In genomic region chr7:127014993-127015392, GRCm38 (mm10) we compare ENCODE assay signal across 9 mouse cellular contexts. TPM values are rescaled to one million over a fixed set of nuclear protein-coding genes. Genes with fewer than 3 reads are reported as not detected.
DNase-seq lines count a peak whose midpoint lies in the region; ATAC-seq and TF ChIP-seq lines count a peak whose summit lies in the region.
"Had no signal": no experiment of that assay in that cellular context is flagged by ENCODE, and none has a peak within 500 bp of the region (broad histone marks: within the 10 kb centered on the region; RNA-seq: fewer than 3 reads in every experiment).

No protein-coding gene starts in this region.

- H3K27ac ChIP-seq in gastrocnemius, adult 2 months = peak overlapping the region; percentile 95
- no peak overlapping the region for H3K27ac ChIP-seq in lung, embryonic 16.5 days (ENCODE audit: low read length)
- no peak overlapping the region for H3K27ac ChIP-seq in hindbrain, embryonic 14.5 days
- H3K27ac ChIP-seq in neural tube, embryonic 13.5 days (replicated peaks) = no peak overlapping the region

- peak overlapping the region; percentile 89 for H3K4me3 ChIP-seq in gastrocnemius, adult 2 months
- no peak overlapping the region for H3K4me3 ChIP-seq in lung, embryonic 16.5 days (ENCODE audit: low read length)
- H3K4me3 ChIP-seq in hindbrain, embryonic 14.5 days (replicated peaks; ENCODE audit: low read length) = no peak overlapping the region
- H3K4me3 ChIP-seq in neural tube, embryonic 13.5 days = peak overlapping the region; percentile 79

- H3K9ac ChIP-seq in lung, embryonic 16.5 days (ENCODE audit: low read length) = no peak overlapping the region
- H3K9ac ChIP-seq in hindbrain, embryonic 14.5 days = no peak overlapping the region
- 0 out of 2 replicates have a peak overlapping the region, but pooled peaks have one; percentile 12 for H3K9ac ChIP-seq in neural tube, embryonic 13.5 days

- 91% methylated on average over 12 of the region's 12 CpGs for WGBS in lung, embryonic 16.5 days
- WGBS in hindbrain, embryonic 14.5 days = 96% methylated on average over 12 of the region's 12 CpGs
- WGBS in neural tube, embryonic 13.5 days = 98% methylated on average over 12 of the region's 12 CpGs

- TF ChIP-seq CTCF in gastrocnemius, adult 2 months (IDR thresholded peaks at IDR 0.05) = no peak

- H3K36me3 ChIP-seq in lung, embryonic 16.5 days (ENCODE audit: control insufficient read depth, insufficient read depth, low read length) = peaks cover 5% of the 10 kb centered on the region; the same call in 1 of the 2 replicates
- H3K36me3 ChIP-seq in hindbrain, embryonic 14.5 days (replicated peaks; ENCODE audit: control insufficient read depth, insufficient read depth) = peaks cover 38% of the 10 kb centered on the region
- H3K36me3 ChIP-seq in neural tube, embryonic 13.5 days = peaks cover 38% of the 10 kb centered on the region

- no peak for ATAC-seq in lung, embryonic 16.5 days (ENCODE audit: low read depth)
- ATAC-seq in hindbrain, embryonic 14.5 days (ENCODE audit: low FRiP score) = no peak
- ATAC-seq in neural tube, embryonic 13.5 days (ENCODE audit: low read depth) = no peak

- intact Hi-C loops in gastrocnemius, adult 2 months (cut with DNase I) = no loop called here

- no peaks in the 10 kb centered on the region for H3K27me3 ChIP-seq in lung, embryonic 16.5 days (ENCODE audit: control insufficient read depth, insufficient read depth, low read depth, low read length)
- H3K27me3 ChIP-seq in hindbrain, embryonic 14.5 days (ENCODE audit: control insufficient read depth, insufficient read depth, low read length) = no peaks in the 10 kb centered on the region
- H3K27me3 ChIP-seq in neural tube, embryonic 13.5 days = no peaks in the 10 kb centered on the region

- DNase-seq in gastrocnemius, adult 2 months = no peak
- no peak for DNase-seq in gastrocnemius, postnatal 4 days (ENCODE audit: low spot score in 2 of 2)
- no peak for DNase-seq in lung, postnatal 25 days (ENCODE audit: low spot score)
- DNase-seq in hindbrain, embryonic 14.5 days (ENCODE audit: low spot score) = no peak
- DNase-seq in embryo, embryonic 10.5 days (ENCODE audit: low spot score) = no peak
- DNase-seq in right cerebral cortex, postnatal 25 days = no peak

- H3K4me2 ChIP-seq in lung, embryonic 16.5 days (ENCODE audit: low read depth, low read length) = peak overlapping the region; percentile 72
- peak overlapping the region; percentile 76; the same call in 1 of the 2 replicates for H3K4me2 ChIP-seq in hindbrain, embryonic 14.5 days (replicated peaks)
- peak overlapping the region; percentile 92 for H3K4me2 ChIP-seq in neural tube, embryonic 13.5 days

- H3K4me1 ChIP-seq in lung, embryonic 16.5 days (replicated peaks; ENCODE audit: control insufficient read depth, insufficient read depth, low read length) = peaks cover 45% of the 10 kb centered on the region
- H3K4me1 ChIP-seq in hindbrain, embryonic 14.5 days (replicated peaks; ENCODE audit: control insufficient read depth, insufficient read depth, low read length) = peaks cover 31% of the 10 kb centered on the region
- H3K4me1 ChIP-seq in neural tube, embryonic 13.5 days (replicated peaks) = peaks cover 57% of the 10 kb centered on the region

- no peaks in the 10 kb centered on the region for H3K9me3 ChIP-seq in lung, embryonic 16.5 days (ENCODE audit: control insufficient read depth, low read length)
- no peaks in the 10 kb centered on the region for H3K9me3 ChIP-seq in hindbrain, embryonic 14.5 days (ENCODE audit: control insufficient read depth, low read length)
- no peaks in the 10 kb centered on the region for H3K9me3 ChIP-seq in neural tube, embryonic 13.5 days

RNA-seq across cellular contexts. Expression of gene Mvp, which starts 0.6 kb away (rescaled TPM):
- 10 to 100 TPM; 26.5 to 30.2 TPM for total RNA-seq in gastrocnemius, adult 2 months (2021)
- total RNA-seq in gastrocnemius, postnatal 4 days (2021) = 10 to 100 TPM; 23.2 to 27.1 TPM
- 14.9 and 17.9 TPM in 2 replicates for polyA plus RNA-seq in lung, embryonic 16.5 days (2015; fragmentation: Nextera tagmentation; extraction: Ambion mirVana)
- polyA plus RNA-seq in hindbrain, embryonic 14.5 days (2014; fragmentation: Nextera tagmentation; extraction: Ambion mirVana) = 3.4 and 4.0 TPM in 2 replicates
- polyA plus RNA-seq in neural tube, embryonic 13.5 days (2015; fragmentation: Nextera tagmentation; extraction: Ambion mirVana) = 6.6 and 7.2 TPM in 2 replicates

RNA-seq across cellular contexts. Expression of gene Pagr1b, which starts 1.3 kb away (rescaled TPM):
- not detected for total RNA-seq in gastrocnemius, adult 2 months (2021)
- total RNA-seq in gastrocnemius, postnatal 4 days (2021) = 1 to 10 TPM; 1.8 to 2.5 TPM
- 0.62 and 0.93 TPM in 2 replicates for polyA plus RNA-seq in lung, embryonic 16.5 days (2015; fragmentation: Nextera tagmentation; extraction: Ambion mirVana)
- polyA plus RNA-seq in hindbrain, embryonic 14.5 days (2014; fragmentation: Nextera tagmentation; extraction: Ambion mirVana) = 0.70 TPM in 1 of 2 replicates, not detected in the other
- polyA plus RNA-seq in neural tube, embryonic 13.5 days (2015; fragmentation: Nextera tagmentation; extraction: Ambion mirVana) = 0.50 and 0.61 TPM in 2 replicates
- total RNA-seq: hematopoietic stem cell, adult 5-6 weeks had no signal

RNA-seq across cellular contexts. Expression of gene Pagr1a, which starts 2.2 kb away (rescaled TPM):
- total RNA-seq in gastrocnemius, adult 2 months (2021) = 1 to 10 TPM in 1 of 2 experiments, not detected in 1; 2.4 TPM
- total RNA-seq in gastrocnemius, postnatal 4 days (2021) = 10 to 100 TPM in 1 of 2 experiments, 1 to 10 TPM in 1; 9.1 to 14.7 TPM
- 45.9 and 67.2 TPM in 2 replicates for polyA plus RNA-seq in lung, embryonic 16.5 days (2015; fragmentation: Nextera tagmentation; extraction: Ambion mirVana)
- polyA plus RNA-seq in hindbrain, embryonic 14.5 days (2014; fragmentation: Nextera tagmentation; extraction: Ambion mirVana) = 31.5 and 38.6 TPM in 2 replicates
- polyA plus RNA-seq in neural tube, embryonic 13.5 days (2015; fragmentation: Nextera tagmentation; extraction: Ambion mirVana) = 49.5 and 50.4 TPM in 2 replicates

RNA-seq across cellular contexts. Expression of gene Gm42742, which starts 5.9 kb away (rescaled TPM):
- 10 to 100 TPM; 19.4 to 21.7 TPM for total RNA-seq in gastrocnemius, adult 2 months (2021)
- total RNA-seq in gastrocnemius, postnatal 4 days (2021) = 10 to 100 TPM; 26.0 to 26.6 TPM
- polyA plus RNA-seq in lung, embryonic 16.5 days (2015; fragmentation: Nextera tagmentation; extraction: Ambion mirVana) = 39.1 and 63.1 TPM in 2 replicates
- polyA plus RNA-seq in hindbrain, embryonic 14.5 days (2014; fragmentation: Nextera tagmentation; extraction: Ambion mirVana) = 51.9 and 52.3 TPM in 2 replicates
- 47.8 and 81.0 TPM in 2 replicates for polyA plus RNA-seq in neural tube, embryonic 13.5 days (2015; fragmentation: Nextera tagmentation; extraction: Ambion mirVana)

RNA-seq across cellular contexts. Expression of gene Prrt2, which starts 6.0 kb away (rescaled TPM):
- under 1 TPM; 0.14 to 0.61 TPM for total RNA-seq in gastrocnemius, adult 2 months (2021)
- 1 to 10 TPM; 6.5 to 9.4 TPM for total RNA-seq in gastrocnemius, postnatal 4 days (2021)
- 4.5 TPM in 2 replicates for polyA plus RNA-seq in lung, embryonic 16.5 days (2015; fragmentation: Nextera tagmentation; extraction: Ambion mirVana)
- polyA plus RNA-seq in hindbrain, embryonic 14.5 days (2014; fragmentation: Nextera tagmentation; extraction: Ambion mirVana) = 46.7 and 57.0 TPM in 2 replicates
- 22.0 TPM in 2 replicates for polyA plus RNA-seq in neural tube, embryonic 13.5 days (2015; fragmentation: Nextera tagmentation; extraction: Ambion mirVana)

Comparison
In these comparisons a context has a peak if more than half of its experiments do, and no peak if none do; other contexts are left out.
1. H3K4me3 ChIP-seq: peak in gastrocnemius, adult 2 months (single experiment) and neural tube, embryonic 13.5 days (single experiment); none in lung, embryonic 16.5 days (single experiment) and hindbrain, embryonic 14.5 days (single experiment).
2. Peak in every context shown above with its lines, with median percentiles within 50 percentile points of each other: H3K4me2 ChIP-seq.